Mouse (Mus musculus): ENCODE results near the gene Cacna1e.
A peak's percentile ranks its signal among the peaks of the same experiment; 100 is the strongest.

The Cacna1e gene

GRCm38 (mm10) chr1:154511736-154512135, 372.6 kb downstream of the Cacna1e start:
- DNase-seq (ENCODE audit: low spot score in 2 of 2), result no peak

GRCm38 (mm10) chr1:154504005-154504404, 380.3 kb downstream of the Cacna1e start:
- DNase-seq (ENCODE audit: low spot score in 2 of 2), result no peak

- no peak for DNase-seq (ENCODE audit: low spot score in 2 of 2)
Observed at GRCm38 (mm10) chr1:154500869-154501268, 383.4 kb downstream of the Cacna1e start.

- peak; percentile 36 to 53 for DNase-seq (ENCODE audit: low spot score in 2 of 2)
Observed at GRCm38 (mm10) chr1:154500187-154500866, 384.0 kb downstream of the Cacna1e start.

GRCm38 (mm10) chr1:154498821-154499220, 385.5 kb downstream of the Cacna1e start:
- no peak for DNase-seq (ENCODE audit: low spot score in 2 of 2)

GRCm38 (mm10) chr1:154491071-154491470, 393.2 kb downstream of the Cacna1e start:
- no peak for DNase-seq (ENCODE audit: low spot score in 2 of 2)

- DNase-seq (ENCODE audit: low spot score in 2 of 2), result no peak
Observed at GRCm38 (mm10) chr1:154476671-154477070, 407.6 kb downstream of the Cacna1e start.

GRCm38 (mm10) chr1:154475706-154476105, 408.6 kb downstream of the Cacna1e start:
- peak in 1 of 2 experiments; percentile 50 for DNase-seq (ENCODE audit: low spot score in 2 of 2)

- no peak for DNase-seq (ENCODE audit: low spot score in 2 of 2)
Observed at GRCm38 (mm10) chr1:154474156-154474555, 410.1 kb downstream of the Cacna1e start.

GRCm38 (mm10) chr1:154467265-154467664, 417.0 kb downstream of the Cacna1e start:
- DNase-seq (ENCODE audit: low spot score in 2 of 2), result no peak

- no peak for DNase-seq (ENCODE audit: low spot score in 2 of 2)
Observed at GRCm38 (mm10) chr1:154461521-154461920, 422.8 kb downstream of the Cacna1e start.

GRCm38 (mm10) chr1:154460067-154460466, 424.2 kb downstream of the Cacna1e start:
- no peak for DNase-seq (ENCODE audit: low spot score in 2 of 2)

- DNase-seq (ENCODE audit: low spot score in 2 of 2), result no peak
Observed at GRCm38 (mm10) chr1:154458601-154459000, 425.7 kb downstream of the Cacna1e start.

- DNase-seq (ENCODE audit: low spot score in 2 of 2), result no peak
Observed at GRCm38 (mm10) chr1:154450799-154451198, 433.5 kb downstream of the Cacna1e start.

GRCm38 (mm10) chr1:154446456-154446855, 437.8 kb downstream of the Cacna1e start:
- DNase-seq (ENCODE audit: low spot score in 2 of 2), result no peak

- DNase-seq (ENCODE audit: low spot score in 2 of 2), result no peak
Observed at GRCm38 (mm10) chr1:154433520-154433919, 450.8 kb downstream of the Cacna1e start.

GRCm38 (mm10) chr1:154433112-154433511, 451.2 kb downstream of the Cacna1e start:
- DNase-seq (ENCODE audit: low spot score in 2 of 2), result no peak

GRCm38 (mm10) chr1:154428276-154428675, 456.0 kb downstream of the Cacna1e start:
- DNase-seq (ENCODE audit: low spot score in 2 of 2), result peak in 1 of 2 experiments; percentile 38

GRCm38 (mm10) chr1:154418278-154418677, 466.0 kb downstream of the Cacna1e start:
- no peak for DNase-seq (ENCODE audit: low spot score in 2 of 2)

- DNase-seq (ENCODE audit: low spot score in 2 of 2), result no peak
Observed at GRCm38 (mm10) chr1:154416384-154417155, 467.7 kb downstream of the Cacna1e start.

- no peak for DNase-seq (ENCODE audit: low spot score in 2 of 2)
Observed at GRCm38 (mm10) chr1:154415826-154416225, 468.5 kb downstream of the Cacna1e start.

GRCm38 (mm10) chr1:154413138-154413537, 471.2 kb downstream of the Cacna1e start:
- DNase-seq (ENCODE audit: low spot score in 2 of 2), result no peak

GRCm38 (mm10) chr1:154409051-154409450, 475.2 kb downstream of the Cacna1e start:
- DNase-seq (ENCODE audit: low spot score in 2 of 2), result no peak
